Comparison of ENCODE assay signal across 10 mouse cellular contexts in genomic region chr11:106785043-106785442, GRCm38 (mm10). TPM values are rescaled to one million over a fixed set of nuclear protein-coding genes. Genes with fewer than 3 reads are reported as not detected.
DNase-seq lines count a peak whose midpoint lies in the region; ATAC-seq and TF ChIP-seq lines count a peak whose summit lies in the region.
"Had no signal": no experiment of that assay in that cellular context is flagged by ENCODE, and none has a peak within 500 bp of the region (broad histone marks: within the 10 kb centered on the region; RNA-seq: fewer than 3 reads in every experiment).

No protein-coding gene starts in this region.

- 81% methylated on average over 1 of the region's 1 CpGs for WGBS in forebrain, embryonic 13.5 days
- 84% methylated on average over 1 of the region's 1 CpGs for WGBS in forebrain, embryonic 10.5 days
- 51% methylated on average over 1 of the region's 1 CpGs for WGBS in intestine, postnatal 0 days

- H3K27ac ChIP-seq in forebrain, embryonic 13.5 days = no peak overlapping the region
- H3K27ac ChIP-seq in forebrain, embryonic 10.5 days = no peak overlapping the region
- no peak overlapping the region for H3K27ac ChIP-seq in left cerebral cortex, adult 2 months
- H3K27ac ChIP-seq in intestine, postnatal 0 days (ENCODE audit: low read depth, low read length) = no peak overlapping the region

- peak overlapping the region; percentile 66 for H3K4me2 ChIP-seq in forebrain, embryonic 13.5 days
- 0 out of 2 replicates have a peak overlapping the region, but pooled peaks have one; percentile 65 for H3K4me2 ChIP-seq in intestine, postnatal 0 days (replicated peaks; ENCODE audit: low read depth)

- no peak for DNase-seq in forebrain, embryonic 10.5 days (ENCODE audit: extremely low spot score, low spot score)
- no peak for DNase-seq in left cerebral cortex, adult 2 months (ENCODE audit: extremely low spot score in 1 of 2, low spot score in 2 of 2)
- no peak for DNase-seq in left cerebral cortex, postnatal 10 days (ENCODE audit: extremely low spot score in 1 of 2, low spot score in 2 of 2)
- peak; percentile 18 for DNase-seq in MN1 (ENCODE audit: low spot score)
- DNase-seq in right cerebral cortex, adult 18-20 months = no peak

- H3K9ac ChIP-seq in forebrain, embryonic 13.5 days = peak overlapping the region; percentile 34; the same call in 1 of the 2 replicates
- no peak overlapping the region for H3K9ac ChIP-seq in intestine, postnatal 0 days (ENCODE audit: low read depth, low read length)

- intact Hi-C loops in left cerebral cortex, adult 2 months (cut with DNase I) = loop anchor here (5.0 kb wide), 2 partner anchors 212 to 242 kb away; partner anchors contain the start of genes 1810010H24Rik and Kpna2
- intact Hi-C loops in left cerebral cortex, postnatal 10 days (cut with DNase I) = no loop called here

- peaks cover 69% of the 10 kb centered on the region for H3K36me3 ChIP-seq in forebrain, embryonic 13.5 days (ENCODE audit: poor library complexity, severe bottlenecking)
- peaks cover 77% of the 10 kb centered on the region for H3K36me3 ChIP-seq in forebrain, embryonic 10.5 days (replicated peaks)
- peaks cover 48% of the 10 kb centered on the region for H3K36me3 ChIP-seq in intestine, postnatal 0 days (ENCODE audit: control insufficient read depth, insufficient read depth)

- H3K27me3 ChIP-seq in forebrain, embryonic 13.5 days = no peaks in the 10 kb centered on the region
- H3K27me3 ChIP-seq in forebrain, embryonic 10.5 days (ENCODE audit: poor library complexity, severe bottlenecking) = no peaks in the 10 kb centered on the region
- H3K27me3 ChIP-seq in intestine, postnatal 0 days (replicated peaks; ENCODE audit: control insufficient read depth, insufficient read depth, low read length) = no peaks in the 10 kb centered on the region

- TF ChIP-seq CTCF in left cerebral cortex, adult 2 months (IDR thresholded peaks at IDR 0.05) = no peak
- no peak for TF ChIP-seq CTCF in intestine, postnatal 0 days (IDR thresholded peaks at IDR 0.05; ENCODE audit: low read depth)

- peak overlapping the region; percentile 98; the same call in 1 of the 2 replicates for H3K4me3 ChIP-seq in forebrain, embryonic 13.5 days
- no peak overlapping the region for H3K4me3 ChIP-seq in forebrain, embryonic 10.5 days
- peak overlapping the region; percentile 98 for H3K4me3 ChIP-seq in left cerebral cortex, adult 2 months
- H3K4me3 ChIP-seq in intestine, postnatal 0 days (ENCODE audit: low read depth, low read length) = no peak overlapping the region

- H3K4me1 ChIP-seq in forebrain, embryonic 13.5 days = peaks cover 27% of the 10 kb centered on the region
- H3K4me1 ChIP-seq in forebrain, embryonic 10.5 days = peaks cover 23% of the 10 kb centered on the region
- H3K4me1 ChIP-seq in intestine, postnatal 0 days (replicated peaks; ENCODE audit: control insufficient read depth, insufficient read depth, low read length) = no peaks in the 10 kb centered on the region

- no peak for ATAC-seq in forebrain, embryonic 13.5 days
- no peak for ATAC-seq in intestine, postnatal 0 days
- ATAC-seq in megakaryocyte, adult 5-6 weeks (ENCODE audit: poor library complexity, severe bottlenecking) = no peak

- H3K9me3 ChIP-seq in forebrain, embryonic 13.5 days (replicated peaks) = no peaks in the 10 kb centered on the region
- no peaks in the 10 kb centered on the region for H3K9me3 ChIP-seq in forebrain, embryonic 10.5 days
- H3K9me3 ChIP-seq in intestine, postnatal 0 days (ENCODE audit: control insufficient read depth) = no peaks in the 10 kb centered on the region

RNA-seq across cellular contexts. Expression of gene Ddx5, which starts 3.9 kb away (rescaled TPM):
- 503 and 514 TPM in 2 replicates for polyA plus RNA-seq in forebrain, embryonic 13.5 days (2015; fragmentation: Nextera tagmentation; extraction: Ambion mirVana)
- polyA plus RNA-seq in forebrain, embryonic 10.5 days (2016; fragmentation: Nextera tagmentation; extraction: Ambion mirVana) = 311 and 330 TPM in 2 replicates
- total RNA-seq in left cerebral cortex, adult 2 months (2021) = 100 to 1,000 TPM; 652 to 679 TPM
- 100 to 1,000 TPM; 607 to 644 TPM for total RNA-seq in left cerebral cortex, postnatal 10 days (2021)
- polyA plus RNA-seq in intestine, postnatal 0 days (2015; fragmentation: Nextera tagmentation; extraction: Ambion mirVana) = 163 and 183 TPM in 2 replicates
- total RNA-seq in megakaryocyte, adult 5-6 weeks (2015) = 755 and 789 TPM in 2 replicates
- 996 and 1,155 TPM in 2 replicates for total RNA-seq in megakaryocyte, adult 5-6 weeks (2017)

RNA-seq across cellular contexts. Expression of gene Cep95, which starts 4.0 kb away (rescaled TPM):
- 19.5 and 21.6 TPM in 2 replicates for polyA plus RNA-seq in forebrain, embryonic 13.5 days (2015; fragmentation: Nextera tagmentation; extraction: Ambion mirVana)
- 18.7 and 20.0 TPM in 2 replicates for polyA plus RNA-seq in forebrain, embryonic 10.5 days (2016; fragmentation: Nextera tagmentation; extraction: Ambion mirVana)
- 10 to 100 TPM; 12.6 to 15.1 TPM for total RNA-seq in left cerebral cortex, adult 2 months (2021)
- 10 to 100 TPM in 1 of 2 experiments, 1 to 10 TPM in 1; 8.7 to 10.3 TPM for total RNA-seq in left cerebral cortex, postnatal 10 days (2021)
- polyA plus RNA-seq in intestine, postnatal 0 days (2015; fragmentation: Nextera tagmentation; extraction: Ambion mirVana) = 5.3 and 5.5 TPM in 2 replicates
- total RNA-seq in megakaryocyte, adult 5-6 weeks (2015) = 15.8 and 16.5 TPM in 2 replicates
- total RNA-seq in megakaryocyte, adult 5-6 weeks (2017) = 12.2 and 18.6 TPM in 2 replicates

RNA-seq across cellular contexts. Expression of gene Polg2, which starts 5.7 kb away (rescaled TPM):
- polyA plus RNA-seq in forebrain, embryonic 13.5 days (2015; fragmentation: Nextera tagmentation; extraction: Ambion mirVana) = 9.6 and 10.0 TPM in 2 replicates
- 10.1 and 10.9 TPM in 2 replicates for polyA plus RNA-seq in forebrain, embryonic 10.5 days (2016; fragmentation: Nextera tagmentation; extraction: Ambion mirVana)
- total RNA-seq in left cerebral cortex, adult 2 months (2021) = 1 to 10 TPM; 3.2 to 4.2 TPM
- 1 to 10 TPM; 4.1 to 4.6 TPM for total RNA-seq in left cerebral cortex, postnatal 10 days (2021)
- polyA plus RNA-seq in intestine, postnatal 0 days (2015; fragmentation: Nextera tagmentation; extraction: Ambion mirVana) = 12.9 and 13.3 TPM in 2 replicates
- total RNA-seq in megakaryocyte, adult 5-6 weeks (2015) = 11.6 and 13.3 TPM in 2 replicates
- total RNA-seq in megakaryocyte, adult 5-6 weeks (2017) = 7.8 and 11.1 TPM in 2 replicates

RNA-seq across cellular contexts. Expression of gene Milr1, which starts 34.0 kb away (rescaled TPM):
- 0.54 and 1.0 TPM in 2 replicates for polyA plus RNA-seq in forebrain, embryonic 13.5 days (2015; fragmentation: Nextera tagmentation; extraction: Ambion mirVana)
- 0.81 and 1.00 TPM in 2 replicates for polyA plus RNA-seq in forebrain, embryonic 10.5 days (2016; fragmentation: Nextera tagmentation; extraction: Ambion mirVana)
- under 1 TPM in 1 of 2 experiments, not detected in 1; 0.44 TPM for total RNA-seq in left cerebral cortex, adult 2 months (2021)
- 1 to 10 TPM in 1 of 2 experiments, under 1 TPM in 1; 0.45 to 1.1 TPM for total RNA-seq in left cerebral cortex, postnatal 10 days (2021)
- polyA plus RNA-seq in intestine, postnatal 0 days (2015; fragmentation: Nextera tagmentation; extraction: Ambion mirVana) = 1.3 and 1.9 TPM in 2 replicates
- total RNA-seq in megakaryocyte, adult 5-6 weeks (2015) = 195 and 212 TPM in 2 replicates
- total RNA-seq in megakaryocyte, adult 5-6 weeks (2017) = 204 and 237 TPM in 2 replicates
- total RNA-seq: layer of hippocampus, postnatal 14 days; MEL had no signal

RNA-seq across cellular contexts. Expression of gene Pecam1, which starts 34.6 kb away (rescaled TPM):
- 12.4 and 13.7 TPM in 2 replicates for polyA plus RNA-seq in forebrain, embryonic 13.5 days (2015; fragmentation: Nextera tagmentation; extraction: Ambion mirVana)
- polyA plus RNA-seq in forebrain, embryonic 10.5 days (2016; fragmentation: Nextera tagmentation; extraction: Ambion mirVana) = 16.0 and 16.9 TPM in 2 replicates
- total RNA-seq in left cerebral cortex, adult 2 months (2021) = 10 to 100 TPM; 17.3 to 22.0 TPM
- 10 to 100 TPM; 19.7 to 20.1 TPM for total RNA-seq in left cerebral cortex, postnatal 10 days (2021)
- 25.9 and 26.1 TPM in 2 replicates for polyA plus RNA-seq in intestine, postnatal 0 days (2015; fragmentation: Nextera tagmentation; extraction: Ambion mirVana)
- 25.0 and 26.2 TPM in 2 replicates for total RNA-seq in megakaryocyte, adult 5-6 weeks (2015)
- total RNA-seq in megakaryocyte, adult 5-6 weeks (2017) = 22.6 and 24.4 TPM in 2 replicates

Comparison
In these comparisons a context has a peak if more than half of its experiments do, and no peak if none do; other contexts are left out.
1. H3K4me3 ChIP-seq: peak in forebrain, embryonic 13.5 days (single experiment) and left cerebral cortex, adult 2 months (single experiment); none in forebrain, embryonic 10.5 days (single experiment) and intestine, postnatal 0 days (single experiment).